Mouse (Mus musculus) heart, postnatal 0 days (tissue): ENCODE data around the gene Prpf4. TPM values are rescaled to one million over a fixed set of nuclear protein-coding genes. Genes with fewer than 3 reads are reported as not detected.

ENCODE experiments used
- ATAC-seq: fragments of 200-750 bp; cut with Nextera tagmentation; 2 replicates; pipeline ENCODE4 v1.8.0; 2017; ENCODE audit warnings: low read depth, moderate number of reproducible peaks, moderate library complexity; ENCODE audit not compliant: insufficient read depth
- DNase-seq: peaks from one replicate; pipeline ENCODE4 v3.0.0-alpha.2; 2016; ENCODE audit warnings: low spot score
- H3K27ac ChIP-seq: fragments of 300-500 bp; sonication (generic); 2 replicates; pipeline ENCODE4 v1.5.1; 2014; ENCODE audit warnings: low read depth, mild to moderate bottlenecking
- H3K27me3 ChIP-seq: fragments of 300-500 bp; sonication (generic); 2 replicates; pipeline ENCODE4 v1.6.1; 2014; ENCODE audit warnings: low read length, mixed read lengths; ENCODE audit not compliant: control insufficient read depth, insufficient read depth
- H3K36me3 ChIP-seq: fragments of 300-500 bp; sonication (generic); replicated peaks from 2 replicates; pipeline ENCODE4 v1.6.1; 2014; ENCODE audit warnings: low read length, mixed read lengths; ENCODE audit not compliant: control insufficient read depth, insufficient read depth
- H3K4me1 ChIP-seq: fragments of 300-500 bp; sonication (generic); 2 replicates; pipeline ENCODE4 v1.6.1; 2014; ENCODE audit warnings: antibody characterized with exemption; ENCODE audit not compliant: control insufficient read depth, insufficient read depth
- H3K4me2 ChIP-seq: fragments of 300-500 bp; sonication (generic); 2 replicates; pipeline ENCODE4 v1.6.1; 2014; ENCODE audit warnings: low read depth, mild to moderate bottlenecking, low read length, moderate library complexity
- H3K4me3 ChIP-seq: fragments of 300-500 bp; sonication (generic); 2 replicates; pipeline ENCODE4 v1.5.1; 2014; ENCODE audit warnings: low read depth, low read length
- H3K9ac ChIP-seq: fragments of 300-500 bp; sonication (generic); replicated peaks from 2 replicates; pipeline ENCODE4 v1.6.1; 2014; ENCODE audit warnings: low read depth, low read length, mixed read lengths
- H3K9me3 ChIP-seq: fragments of 300-500 bp; sonication (generic); replicated peaks from 2 replicates; pipeline ENCODE4 v1.6.1; 2016; ENCODE audit warnings: low read length; ENCODE audit not compliant: control insufficient read depth
- CTCF ChIP-seq: IDR thresholded peaks from 2 replicates; pipeline ENCODE4 v1.5.1; 2016; ENCODE audit warnings: antibody characterized with exemption, control low read depth, low read depth
- EP300 ChIP-seq: IDR thresholded peaks from 2 replicates; pipeline ENCODE4 v1.6.1; 2016; ENCODE audit warnings: antibody characterized with exemption, low read depth
- WGBS: fragments of 180-500 bp; shearing (Covaris S2); extraction: QIAGEN DNeasy Blood & Tissue Kit; methylation state at CpG from one replicate; pipeline ENCODE4 v1.1.7; 2014; 5-methylcytosine and 5-hydroxymethylcytosine counted together
- polyA plus RNA-seq: library from polyadenylated mRNA; unstranded; fragments of >200 nt; fragmentation: Nextera tagmentation; extraction: Ambion mirVana; gene quantifications from 2 replicates; pipeline ENCODE4 v1.2.1, GENCODE M21; 2015
- total RNA-seq: library from RNA; depleted of rRNA; stranded (reverse); fragments of >200 nt; gene quantifications from 2 replicates; pipeline ENCODE4 v1.2.3, GENCODE M21; 2014; ENCODE audit warnings: low replicate concordance

Prpf4 gene
- total and polyA plus RNA-seq, 2 experiments from 2014 or later = 8.1 to 16.7 TPM

- TF ChIP-seq EP300 (no peak), CTCF (no peak)
- no peak for DNase-seq
- no peaks in the 10 kb centered on the region for H3K36me3 ChIP-seq
- H3K27ac ChIP-seq = no peak overlapping the region
- no peaks in the 10 kb centered on the region for H3K9me3 ChIP-seq
- H3K4me1 ChIP-seq = no peaks in the 10 kb centered on the region
- WGBS = 57% methylated on average over 4 of the region's 4 CpGs
- H3K4me2 ChIP-seq = no peak overlapping the region
- no peak for ATAC-seq
- H3K9ac ChIP-seq = no peak overlapping the region
- no peak overlapping the region for H3K4me3 ChIP-seq
- no peaks in the 10 kb centered on the region for H3K27me3 ChIP-seq
Measured at GRCm38 (mm10) chr4:62439793-62440192, 31.2 kb downstream of the Prpf4 start.

GRCm38 (mm10) chr4:62440544-62440943, 31.9 kb downstream of the Prpf4 start:
- H3K27me3 ChIP-seq = no peaks in the 10 kb centered on the region
- H3K27ac ChIP-seq = no peak overlapping the region
- H3K4me1 ChIP-seq = no peaks in the 10 kb centered on the region
- no peaks in the 10 kb centered on the region for H3K9me3 ChIP-seq
- TF ChIP-seq EP300 = no peak
- TF ChIP-seq CTCF = no peak
- no peak overlapping the region for H3K4me2 ChIP-seq
- H3K36me3 ChIP-seq = no peaks in the 10 kb centered on the region
- DNase-seq = no peak
- H3K9ac ChIP-seq = no peak overlapping the region
- H3K4me3 ChIP-seq = no peak overlapping the region
- WGBS = 73% methylated on average over 4 of the region's 4 CpGs
- ATAC-seq = no peak

GRCm38 (mm10) chr4:62440986-62441385, 32.4 kb downstream of the Prpf4 start:
- Histone ChIP-seq H3K4me3 (no peak overlapping the region), H3K9ac (no peak overlapping the region), H3K4me1 (no peaks in the 10 kb centered on the region), H3K27ac (no peak overlapping the region), H3K27me3 (no peaks in the 10 kb centered on the region), H3K9me3 (no peaks in the 10 kb centered on the region), H3K36me3 (no peaks in the 10 kb centered on the region), H3K4me2 (no peak overlapping the region)
- no peak for ATAC-seq
- no peak for DNase-seq
- TF ChIP-seq CTCF = no peak
- WGBS = 49% methylated on average over 4 of the region's 4 CpGs

GRCm38 (mm10) chr4:62454995-62455394, 46.4 kb downstream of the Prpf4 start:
- DNase-seq = peak; percentile 23
- Histone ChIP-seq H3K4me3 (no peak overlapping the region), H3K9me3 (no peaks in the 10 kb centered on the region), H3K9ac (no peak overlapping the region), H3K27me3 (no peaks in the 10 kb centered on the region), H3K4me1 (no peaks in the 10 kb centered on the region), H3K4me2 (no peak overlapping the region), H3K27ac (no peak overlapping the region), H3K36me3 (no peaks in the 10 kb centered on the region)
- TF ChIP-seq CTCF (peak; percentile 53), EP300 (no peak)
- no peak for ATAC-seq
- WGBS = 44% methylated on average over 5 of the region's 5 CpGs

GRCm38 (mm10) chr4:62459081-62459480, 50.5 kb downstream of the Prpf4 start:
- H3K4me1 ChIP-seq = no peaks in the 10 kb centered on the region
- TF ChIP-seq CTCF = no peak
- no peak for TF ChIP-seq EP300
- H3K9me3 ChIP-seq = no peaks in the 10 kb centered on the region
- H3K4me3 ChIP-seq = no peak overlapping the region
- H3K9ac ChIP-seq = no peak overlapping the region
- DNase-seq (no peak), ATAC-seq (no peak)
- H3K36me3 ChIP-seq = no peaks in the 10 kb centered on the region
- H3K4me2 ChIP-seq = no peak overlapping the region
- no peak overlapping the region for H3K27ac ChIP-seq
- WGBS = 77% methylated on average over 3 of the region's 3 CpGs
- H3K27me3 ChIP-seq = no peaks in the 10 kb centered on the region

GRCm38 (mm10) chr4:62460348-62460747, 51.8 kb downstream of the Prpf4 start:
- Histone ChIP-seq H3K4me1 (no peaks in the 10 kb centered on the region), H3K9ac (no peak overlapping the region), H3K4me2 (no peak overlapping the region), H3K27me3 (no peaks in the 10 kb centered on the region), H3K36me3 (no peaks in the 10 kb centered on the region), H3K4me3 (no peak overlapping the region), H3K9me3 (no peaks in the 10 kb centered on the region), H3K27ac (no peak overlapping the region)
- no peak for TF ChIP-seq CTCF
- TF ChIP-seq EP300 = no peak
- no peak for DNase-seq
- no peak for ATAC-seq
- WGBS = 77% methylated on average over 8 of the region's 8 CpGs
